Mouse (Mus musculus): ENCODE results near the gene Smco3. TPM values are rescaled to one million over a fixed set of nuclear protein-coding genes. Genes with fewer than 3 reads are reported as not detected.
A peak's percentile ranks its signal among the peaks of the same experiment; 100 is the strongest.

The Smco3 gene
- total and polyA plus RNA-seq, 3 experiments: 0.90 to 12.9 (median 5.5) TPM

DNA sequence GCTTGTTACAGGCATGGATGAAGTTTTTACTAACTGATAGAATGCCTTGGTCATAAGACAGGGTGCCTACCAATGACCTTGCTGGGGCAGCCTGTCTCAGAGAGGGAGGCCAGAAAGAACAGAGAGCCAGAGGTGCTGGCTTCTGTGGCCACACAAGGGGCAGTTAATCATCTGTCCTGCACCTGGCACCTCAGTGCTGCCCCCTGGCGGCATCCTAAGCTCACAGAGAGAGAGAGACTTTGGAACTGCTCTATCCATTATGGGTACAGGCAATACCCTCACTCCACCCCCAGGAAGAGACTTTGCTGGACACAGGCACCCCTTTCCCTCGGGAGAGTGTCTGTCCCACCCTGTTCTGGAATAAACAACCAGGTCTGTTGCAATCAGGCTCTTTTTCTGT lies 12.5 kb upstream of the Smco3 start:
- dilution Hi-C loops (cut with MboI; ENCODE audit: extremely low pct_ligation_motif_present, extremely low pct_unique_long_range_greater_than_20kb, low sequenced_read_pairs): no loop called here
- Histone ChIP-seq H3K4me2 (ENCODE audit: insufficient read depth, low read depth, poor library complexity, severe bottlenecking) (no peak overlapping the region), H3K9me3 (replicated peaks; ENCODE audit: low read length) (no peaks in the 10 kb centered on the region), H3K9ac (ENCODE audit: insufficient read depth, low read depth) (no peak overlapping the region), H3K4me1 (ENCODE audit: control insufficient read depth in 1 of 2, insufficient read depth in 2 of 2) (peaks cover 17 to 60% of the 10 kb centered on the region in 2 experiments), H3K27ac (ENCODE audit: insufficient read depth, low read depth) (no peak overlapping the region), H3K36me3 (replicated peaks in 1 of 2; ENCODE audit: control insufficient read depth in 1 of 2, insufficient read depth in 1 of 2, low read length in 1 of 2) (peaks cover 23 to 71% of the 10 kb centered on the region in 2 experiments), H3K27me3 (replicated peaks) (no peaks in the 10 kb centered on the region), H3K79me2 (replicated peaks; ENCODE audit: control insufficient read depth, extremely low read depth, insufficient read depth, poor library complexity, severe bottlenecking) (peaks cover 7% of the 10 kb centered on the region), H3K4me3 (replicated peaks in 1 of 3; ENCODE audit: low read depth in 2 of 3, low read length in 2 of 3, poor library complexity in 1 of 3) (no peak overlapping the region)
- DNase-seq (ENCODE audit: extremely low read depth): peak; percentile 72
- TF ChIP-seq SMC3 (IDR thresholded peaks at IDR 0.05; ENCODE audit: low read depth, low read length) (peak; percentile 59), IRF4 (IDR thresholded peaks at IDR 0.05; ENCODE audit: low read depth, low read length) (no peak), RAD21 (IDR thresholded peaks at IDR 0.05; ENCODE audit: low read depth, low read length) (peak; percentile 25), CTCF (conservative IDR thresholded peaks at IDR 0.05 in 1 of 2, IDR thresholded peaks at IDR 0.05 in 1 of 2; ENCODE audit: low read depth in 2 of 2, low read length in 2 of 2) (peak; percentile 73 to 76), TBP (conservative IDR thresholded peaks at IDR 0.05; ENCODE audit: low read depth, low read length) (no peak), MAFK (IDR thresholded peaks at IDR 0.05; ENCODE audit: insufficient replicate concordance, low read length) (no peak), CHD2 (IDR thresholded peaks at IDR 0.05; ENCODE audit: low read length) (no peak), RCOR1 (conservative IDR thresholded peaks at IDR 0.05; ENCODE audit: low read depth, low read length) (no peak), PAX5 (IDR thresholded peaks at IDR 0.05; ENCODE audit: low read length) (no peak), GABPA (IDR thresholded peaks at IDR 0.05; ENCODE audit: insufficient replicate concordance, low read depth, low read length) (no peak), NRF1 (IDR thresholded peaks at IDR 0.05; ENCODE audit: low read depth, low read length) (no peak), MAZ (IDR thresholded peaks at IDR 0.05; ENCODE audit: low read depth, low read length) (no peak), KAT2A (IDR thresholded peaks at IDR 0.05; ENCODE audit: insufficient replicate concordance, low read length) (no peak), MXI1 (IDR thresholded peaks at IDR 0.05; ENCODE audit: low read depth, low read length) (no peak), ZC3H11A (IDR thresholded peaks at IDR 0.05; ENCODE audit: low read depth, low read length) (no peak), E2F4 (IDR thresholded peaks at IDR 0.05; ENCODE audit: insufficient replicate concordance, low read depth, low read length) (no peak), EP300 (IDR thresholded peaks at IDR 0.05; ENCODE audit: low read length) (no peak), ZNF384 (IDR thresholded peaks at IDR 0.05; ENCODE audit: low read depth, low read length) (no peak), NELFE (IDR thresholded peaks at IDR 0.05; ENCODE audit: low read depth, low read length) (no peak), USF2 (conservative IDR thresholded peaks at IDR 0.05; ENCODE audit: low read depth, low read length) (no peak), JUN (IDR thresholded peaks at IDR 0.05; ENCODE audit: insufficient read depth, low read depth, low read length) (no peak), ELF1 (IDR thresholded peaks at IDR 0.05; ENCODE audit: low read depth, low read length) (no peak), POLR2A (IDR thresholded peaks at IDR 0.05; ENCODE audit: low read depth, low read length) (no peak)
- in situ Hi-C loops (cut with MboI; ENCODE audit: low pct_ligation_motif_present, low pct_unique_long_range_greater_than_20kb, low sequenced_read_pairs): no loop called here

GRCm38 (mm10) chr6:136847267-136847666 lies 12.0 kb upstream of the Smco3 start:
- no peak overlapping the region for H3K4me3 ChIP-seq (replicated peaks in 1 of 3; ENCODE audit: low read depth in 2 of 3, low read length in 2 of 3, poor library complexity in 1 of 3)
- H3K27ac ChIP-seq (ENCODE audit: insufficient read depth, low read depth): no peak overlapping the region
- H3K9ac ChIP-seq (ENCODE audit: insufficient read depth, low read depth): no peak overlapping the region
- peaks cover 7% of the 10 kb centered on the region for H3K79me2 ChIP-seq (replicated peaks; ENCODE audit: control insufficient read depth, extremely low read depth, insufficient read depth, poor library complexity, severe bottlenecking)
- H3K36me3 ChIP-seq (replicated peaks in 1 of 2; ENCODE audit: control insufficient read depth in 1 of 2, insufficient read depth in 1 of 2, low read length in 1 of 2): peaks cover 27 to 76% of the 10 kb centered on the region in 2 experiments
- H3K9me3 ChIP-seq (replicated peaks; ENCODE audit: low read length): no peaks in the 10 kb centered on the region
- in situ Hi-C loops (cut with MboI; ENCODE audit: low pct_ligation_motif_present, low pct_unique_long_range_greater_than_20kb, low sequenced_read_pairs) (no loop called here), dilution Hi-C loops (cut with MboI; ENCODE audit: extremely low pct_ligation_motif_present, extremely low pct_unique_long_range_greater_than_20kb, low sequenced_read_pairs) (no loop called here)
- TF ChIP-seq CHD2 (IDR thresholded peaks at IDR 0.05; ENCODE audit: low read length) (no peak), TCF12 (IDR thresholded peaks at IDR 0.05; ENCODE audit: low read depth, low read length) (no peak), CTCF (conservative IDR thresholded peaks at IDR 0.05 in 1 of 2, IDR thresholded peaks at IDR 0.05 in 1 of 2; ENCODE audit: low read depth in 2 of 2, low read length in 2 of 2) (no peak), NELFE (IDR thresholded peaks at IDR 0.05; ENCODE audit: low read depth, low read length) (no peak), EP300 (IDR thresholded peaks at IDR 0.05; ENCODE audit: low read length) (no peak), BHLHE40 (IDR thresholded peaks at IDR 0.05; ENCODE audit: low read depth, low read length) (no peak)
- H3K4me2 ChIP-seq (ENCODE audit: insufficient read depth, low read depth, poor library complexity, severe bottlenecking): no peak overlapping the region
- peaks cover 17 to 60% of the 10 kb centered on the region in 2 experiments for H3K4me1 ChIP-seq (ENCODE audit: control insufficient read depth in 1 of 2, insufficient read depth in 2 of 2)
- no peaks in the 10 kb centered on the region for H3K27me3 ChIP-seq (replicated peaks)
- no peak for DNase-seq (ENCODE audit: extremely low read depth)

Data from CH12.LX (cell line).